Mouse (Mus musculus) C3H10T1/2 (cell line): ENCODE data around the gene Xiap. TPM values are rescaled to one million over a fixed set of nuclear protein-coding genes. Genes with fewer than 3 reads are reported as not detected.

Source experiments
- polyA plus RNA-seq, 2 experiments: library from polyadenylated mRNA; unstranded; fragments of >200 nt; fragmentation: generic; extraction: Trizol; gene quantifications; one replicate each; pipeline ENCODE4 v1.2.1; 2012; ENCODE audit warnings: missing spikeins in 2 of 2

Gene Xiap
- polyA plus RNA-seq, result 1 to 10 TPM in 1 of 2 experiments, under 1 TPM in 1; 0.42 to 3.8 TPM

GRCm38 (mm10) chrX:42059282-42060068 lies at the start of gene Xiap:
Xiap (plus strand) TSS chrX:42059679.

GRCm38 (mm10) chrX:42148788-42149556 lies 89.5 kb downstream of the Xiap start, which contains the start of gene Stag2:
Stag2 (plus strand) TSS chrX:42149317.

Other genes with a start within 250 kb of the Xiap start
- 1 to 10 TPM in 1 of 2 experiments, under 1 TPM in 1; 0.89 to 4.4 TPM for gene Thoc2, start 139.0 kb upstream of the Xiap start, polyA plus RNA-seq
- gene Stag2, start 89.6 kb downstream of the Xiap start, polyA plus RNA-seq, result 1 to 10 TPM in 1 of 2 experiments, under 1 TPM in 1; 0.44 to 4.1 TPM